Mouse (Mus musculus): ENCODE measurements around the gene Actn4.

Gene Actn4

DNA sequence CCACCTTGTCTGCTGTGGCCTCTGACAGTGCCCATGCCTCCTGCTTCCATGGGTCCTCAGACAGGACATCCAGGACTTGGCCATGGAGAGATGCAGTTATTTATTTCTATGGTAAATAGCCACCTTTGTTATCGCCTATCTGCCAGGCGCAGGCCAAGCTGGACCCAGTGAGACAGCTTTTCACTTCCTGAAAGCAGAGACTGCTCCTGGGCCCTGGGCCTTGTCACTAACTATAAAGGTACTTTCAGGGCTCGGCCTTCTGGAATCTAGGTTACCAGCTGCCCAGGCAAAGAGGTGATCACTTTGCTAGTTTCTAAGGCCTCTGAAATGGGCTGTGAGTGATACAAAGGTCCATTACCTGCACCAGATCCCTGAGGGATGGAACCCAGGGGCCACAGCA lies 37.3 kb downstream of the Actn4 start:
- DNase-seq (ENCODE audit: low spot score in 2 of 2) = no peak

DNA sequence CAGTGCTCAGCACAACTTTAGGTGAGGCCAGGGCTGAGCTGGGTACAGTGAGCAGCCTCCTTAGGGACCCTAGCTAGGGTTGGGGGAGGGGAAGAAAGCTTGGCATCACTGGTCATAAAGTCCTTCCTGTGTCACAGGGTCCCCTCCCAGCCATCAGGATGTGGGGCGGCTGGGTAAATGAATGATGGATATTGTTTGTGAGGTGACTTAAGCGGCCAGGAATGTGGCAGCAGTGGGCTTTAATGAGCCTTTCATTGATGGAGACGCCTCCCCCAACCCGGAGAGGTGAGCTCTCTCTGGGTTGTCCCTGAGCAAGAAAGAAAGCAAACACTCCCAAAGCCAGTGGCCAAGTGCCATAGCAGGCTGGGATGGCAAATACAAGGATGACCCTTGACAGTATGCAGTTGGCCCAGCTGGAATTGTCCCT lies 38.3 kb downstream of the Actn4 start:
- peak; percentile 58 to 75 for DNase-seq (ENCODE audit: low spot score in 2 of 2)

- DNase-seq (ENCODE audit: low spot score in 2 of 2) = no peak
Observed at GRCm38 (mm10) chr7:28922606-28923005, 39.5 kb downstream of the Actn4 start.

DNA sequence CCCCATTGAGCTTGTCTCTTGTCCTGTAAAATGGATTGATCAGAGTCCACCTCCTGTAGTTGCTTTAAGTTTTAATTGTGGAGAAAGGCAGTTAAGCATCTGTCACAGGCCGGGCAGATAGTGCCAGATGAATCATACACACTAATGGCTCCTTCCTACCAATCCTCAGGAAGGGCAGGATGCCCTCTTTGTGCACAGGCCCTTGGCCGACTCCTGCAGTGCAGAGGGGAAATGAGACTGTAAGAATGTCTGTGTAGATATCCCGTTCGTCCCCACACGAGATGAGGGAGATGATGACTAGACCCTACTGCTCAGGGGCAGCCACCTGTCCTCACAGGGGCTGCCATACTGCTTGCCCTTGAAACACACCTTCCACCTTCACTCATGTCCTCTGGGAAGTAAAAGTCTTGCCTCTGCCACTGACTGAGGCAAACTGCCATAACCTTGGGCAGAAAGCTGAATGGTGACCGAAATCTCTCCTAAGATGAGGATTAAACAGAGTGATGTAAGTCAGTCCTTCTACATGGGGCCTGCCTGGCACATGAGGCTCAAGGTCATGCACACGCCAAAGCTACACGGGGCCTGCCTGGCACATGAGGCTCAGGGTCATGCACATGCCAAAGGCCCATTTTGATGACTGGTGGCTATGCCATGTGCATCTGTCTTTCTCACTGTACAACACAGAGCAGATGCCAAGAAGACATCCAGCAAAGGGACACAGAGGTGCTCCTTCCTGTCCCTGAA lies 40.2 kb downstream of the Actn4 start:
- no peak for DNase-seq (ENCODE audit: low spot score in 2 of 2)

DNA sequence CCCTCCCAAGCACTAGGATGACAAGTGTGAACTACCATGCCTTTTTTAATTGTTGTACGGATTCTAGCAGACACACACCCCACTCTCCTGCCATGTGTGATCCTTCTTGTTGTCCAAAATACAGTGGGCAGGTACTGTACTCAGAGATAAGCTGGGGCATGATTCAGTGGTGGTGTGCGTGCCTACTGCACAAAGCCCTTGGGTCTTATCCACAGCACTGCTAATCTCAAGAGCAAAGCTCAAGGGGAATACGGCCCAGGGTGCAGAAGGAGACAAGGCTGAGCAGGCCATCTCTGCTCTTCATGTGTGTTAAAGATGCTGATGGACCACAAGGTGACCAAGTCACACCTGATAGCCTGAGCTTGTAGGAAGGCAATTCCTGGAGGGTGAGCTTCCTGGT lies 41.0 kb downstream of the Actn4 start:
- DNase-seq (ENCODE audit: low spot score in 2 of 2) = no peak

GRCm38 (mm10) chr7:28919815-28920214 lies 42.3 kb downstream of the Actn4 start:
- peak; percentile 83 for DNase-seq (ENCODE audit: low spot score in 2 of 2)

DNA sequence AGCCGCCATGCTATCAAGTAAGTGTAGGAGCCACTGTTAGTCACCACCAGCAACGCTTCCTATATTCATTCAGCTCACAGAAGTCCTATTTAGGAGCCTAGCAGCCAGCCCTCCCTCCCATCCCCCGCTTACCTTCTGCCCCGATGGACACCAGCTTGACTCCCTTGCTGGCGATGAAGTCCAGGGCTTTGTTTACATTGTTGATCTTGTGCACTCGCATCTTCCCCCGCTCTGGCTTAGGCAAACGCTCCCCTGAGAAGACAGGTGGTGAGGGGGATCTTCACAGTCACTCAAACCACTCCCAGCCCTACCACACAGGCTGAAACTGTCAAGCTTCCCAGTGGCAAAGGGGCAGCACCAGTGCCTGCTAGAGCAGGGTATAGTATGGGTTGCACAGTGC lies 43.6 kb downstream of the Actn4 start:
- DNase-seq (ENCODE audit: low spot score in 2 of 2) = no peak

DNA sequence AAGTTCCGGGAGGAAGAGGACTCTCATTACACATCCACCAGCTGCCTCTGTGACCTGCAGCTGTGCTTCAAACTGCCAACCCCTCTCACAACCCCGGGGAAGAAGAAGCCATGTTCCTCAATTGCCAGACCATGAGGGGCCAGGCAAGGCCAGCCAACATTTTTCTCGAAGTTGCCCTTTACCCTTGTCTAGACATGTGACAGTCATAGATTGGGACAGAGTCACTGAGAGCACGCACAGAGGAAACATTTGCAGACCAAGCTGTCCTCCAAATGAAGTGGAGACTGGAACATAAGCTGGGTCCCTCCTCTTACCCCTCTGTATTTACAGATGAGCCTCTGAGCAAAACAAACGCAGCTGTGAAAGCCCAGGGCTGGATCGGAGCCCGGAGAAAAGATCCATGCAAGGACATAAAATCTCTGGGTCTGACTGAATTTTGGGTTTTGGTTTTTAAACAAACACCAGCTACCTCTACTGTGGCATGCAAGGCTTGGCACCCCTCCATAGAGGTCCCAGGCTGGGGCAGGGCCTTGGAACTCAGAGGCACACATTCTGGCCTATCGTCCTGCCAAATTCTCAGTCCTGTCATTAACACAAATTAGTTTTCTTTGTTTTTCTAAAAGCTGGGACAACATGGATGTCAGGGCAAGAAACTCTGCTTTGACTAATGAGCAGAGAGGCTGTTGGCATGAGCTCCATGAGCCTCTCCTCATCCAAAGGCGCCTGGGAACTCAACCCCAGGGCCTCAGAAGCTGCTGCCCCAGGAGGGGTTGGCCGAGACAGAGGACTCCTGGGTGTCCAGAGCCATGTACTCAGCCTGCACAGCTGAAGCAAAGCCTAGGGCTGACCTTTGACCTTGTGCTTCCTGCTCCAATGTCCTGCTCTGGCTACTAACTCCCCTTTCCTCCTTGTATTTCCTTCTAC lies 44.4 kb downstream of the Actn4 start:
- peak; percentile 60 to 72 for DNase-seq (ENCODE audit: low spot score in 2 of 2)

DNA sequence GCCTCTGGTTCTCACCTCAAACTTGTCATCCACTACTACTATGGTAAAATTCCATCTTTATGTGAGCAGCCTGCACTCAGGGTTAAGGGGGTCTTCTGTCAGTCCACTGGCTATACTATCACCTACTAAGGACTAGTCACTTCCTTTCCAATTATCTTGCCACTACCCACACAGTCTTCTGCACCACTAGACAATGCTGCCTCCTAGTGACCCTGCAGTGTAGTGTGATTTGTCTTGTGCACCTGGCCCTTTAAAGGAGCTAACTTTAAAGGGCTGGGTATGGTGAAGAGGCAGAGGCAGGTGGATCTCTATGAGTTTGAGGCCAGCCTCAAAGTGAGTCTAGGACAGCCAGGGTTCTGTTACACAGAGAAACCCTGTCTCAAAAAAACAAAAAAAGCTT lies 45.6 kb downstream of the Actn4 start:
- no peak for DNase-seq (ENCODE audit: low spot score in 2 of 2)

- no peak for DNase-seq (ENCODE audit: low spot score in 2 of 2)
Observed at GRCm38 (mm10) chr7:28913171-28913570, 49.0 kb downstream of the Actn4 start.

- DNase-seq (ENCODE audit: low spot score in 2 of 2) = peak; percentile 87 to 95
Observed at GRCm38 (mm10) chr7:28911632-28912031, 50.5 kb downstream of the Actn4 start.

DNA sequence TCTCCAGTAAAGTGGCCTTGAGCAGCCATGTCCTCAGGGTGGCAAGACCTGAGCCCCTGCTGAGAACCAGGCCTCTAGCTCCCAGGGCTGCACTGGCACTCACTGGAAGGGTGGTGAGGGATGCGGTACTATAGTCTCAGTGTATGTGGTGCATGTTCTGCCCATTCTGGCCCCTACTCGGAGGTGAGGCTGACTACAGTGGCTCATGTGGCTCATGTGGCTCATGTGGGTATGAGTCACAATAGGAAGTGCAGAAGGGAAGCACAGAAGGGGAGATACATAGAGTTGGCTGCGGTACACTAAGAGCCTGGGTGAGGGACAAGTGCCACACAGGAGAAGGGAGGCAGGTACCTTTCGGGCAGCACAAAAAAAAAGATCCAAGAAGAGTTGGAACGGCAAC lies 54.9 kb downstream of the Actn4 start:
- DNase-seq (ENCODE audit: low spot score in 2 of 2) = no peak

GRCm38 (mm10) chr7:28903778-28904177 lies 58.4 kb downstream of the Actn4 start:
- no peak for DNase-seq (ENCODE audit: low spot score in 2 of 2)

DNA sequence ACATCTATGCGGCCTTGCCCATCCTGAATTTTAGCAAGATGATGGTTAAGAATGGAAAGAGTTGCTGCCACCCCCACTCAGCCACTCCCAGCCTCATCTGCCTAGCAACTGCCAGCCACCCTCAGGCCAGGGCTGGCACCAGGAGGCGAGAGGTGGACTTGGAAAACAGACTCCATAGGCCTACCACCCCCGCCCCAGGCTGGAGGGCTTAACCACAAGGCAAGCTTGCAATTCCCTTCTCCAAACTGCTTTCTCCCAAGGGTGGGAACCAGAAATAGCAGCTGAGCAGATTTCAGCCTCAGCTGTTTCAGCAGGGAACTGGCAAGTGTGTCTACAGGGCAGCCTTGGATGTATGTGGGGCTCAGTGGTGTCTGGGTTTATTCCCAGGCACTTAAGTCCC lies 59.3 kb downstream of the Actn4 start:
- no peak for DNase-seq (ENCODE audit: low spot score in 2 of 2)

- no peak for DNase-seq (ENCODE audit: low spot score in 2 of 2)
Observed at GRCm38 (mm10) chr7:28902180-28902579, 60.0 kb downstream of the Actn4 start.

DNA sequence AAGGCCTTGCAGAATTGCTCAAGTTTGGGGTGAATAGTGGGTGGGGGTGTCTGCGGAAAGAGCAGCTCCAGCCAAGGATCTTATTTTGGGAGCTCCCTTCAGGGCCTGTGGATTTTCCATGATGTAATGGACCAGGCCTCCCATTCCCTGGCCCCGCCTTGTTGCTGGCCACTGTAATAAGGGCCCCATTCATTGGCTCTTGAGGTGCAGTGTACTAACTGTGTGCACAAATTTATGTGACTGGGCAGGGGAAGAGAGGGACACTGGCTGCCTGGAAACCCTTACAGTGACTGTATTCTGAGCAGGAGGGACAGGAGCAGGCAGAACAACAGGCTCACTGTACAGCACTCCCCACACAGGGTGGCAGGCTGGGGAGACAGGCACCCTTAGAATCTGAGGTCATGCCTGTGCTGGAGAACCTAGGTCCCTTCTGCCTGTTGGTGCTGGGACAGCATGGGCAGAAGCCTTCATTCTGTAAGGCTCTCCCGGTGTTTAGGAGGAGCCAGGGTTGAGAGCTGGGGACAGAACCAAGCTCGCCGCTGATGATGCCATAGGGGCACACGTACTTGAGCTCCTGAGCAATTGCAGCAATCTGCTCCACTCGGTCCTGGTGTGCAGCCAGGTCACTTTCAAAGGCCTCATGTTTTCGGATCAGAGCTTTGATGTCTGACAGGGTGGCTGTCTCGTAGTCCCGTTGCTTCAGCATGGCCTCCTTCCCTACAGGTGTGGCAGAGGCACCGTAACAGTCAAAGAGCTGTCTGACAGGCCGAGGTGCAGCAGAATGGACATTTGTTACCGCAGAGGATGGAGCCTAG lies 60.6 kb downstream of the Actn4 start:
- peak; percentile 82 to 83 for DNase-seq (ENCODE audit: low spot score in 2 of 2)

DNA sequence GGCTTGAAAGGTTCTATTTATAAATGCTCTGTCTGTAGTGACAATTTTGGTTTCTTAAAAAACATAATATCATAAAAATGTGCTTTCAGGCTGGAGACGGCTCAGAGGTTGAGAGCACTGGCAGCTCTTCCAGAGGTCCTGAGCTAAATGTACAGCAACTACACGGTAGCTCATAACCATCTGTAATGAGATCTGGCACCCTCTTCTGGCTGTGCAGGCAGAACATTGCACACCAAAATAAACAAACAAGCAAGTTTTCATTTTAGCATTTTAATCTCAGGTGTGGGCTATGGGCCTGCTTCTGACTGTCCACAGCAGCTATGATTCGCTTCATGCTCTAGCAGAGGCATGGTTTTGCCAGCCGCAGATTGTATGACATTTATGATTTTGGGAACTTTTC lies 62.2 kb downstream of the Actn4 start:
- DNase-seq (ENCODE audit: low spot score in 2 of 2) = no peak

DNA sequence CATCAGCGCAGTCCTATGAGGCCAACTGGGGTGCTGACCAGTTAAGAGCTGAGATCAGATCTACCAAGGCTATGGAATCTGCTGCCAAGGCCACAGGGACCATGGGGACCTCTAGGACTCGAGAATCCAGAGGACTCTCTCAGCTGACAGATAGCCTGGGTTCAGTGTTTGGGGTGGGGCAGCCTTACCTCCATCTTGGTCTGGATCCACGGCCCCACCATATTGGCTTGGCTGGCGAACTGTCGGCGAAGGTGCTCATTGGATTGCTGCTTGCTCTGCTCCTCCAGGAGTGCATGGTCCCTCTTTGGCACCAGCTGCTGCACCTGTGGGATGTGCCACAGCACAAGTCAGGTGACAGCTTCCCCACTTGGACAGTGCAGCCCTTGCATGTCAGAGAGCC lies 64.5 kb downstream of the Actn4 start:
- no peak for DNase-seq (ENCODE audit: low spot score in 2 of 2)

- DNase-seq (ENCODE audit: low spot score in 2 of 2) = no peak
Observed at GRCm38 (mm10) chr7:28894942-28895341, 67.2 kb downstream of the Actn4 start.

DNA sequence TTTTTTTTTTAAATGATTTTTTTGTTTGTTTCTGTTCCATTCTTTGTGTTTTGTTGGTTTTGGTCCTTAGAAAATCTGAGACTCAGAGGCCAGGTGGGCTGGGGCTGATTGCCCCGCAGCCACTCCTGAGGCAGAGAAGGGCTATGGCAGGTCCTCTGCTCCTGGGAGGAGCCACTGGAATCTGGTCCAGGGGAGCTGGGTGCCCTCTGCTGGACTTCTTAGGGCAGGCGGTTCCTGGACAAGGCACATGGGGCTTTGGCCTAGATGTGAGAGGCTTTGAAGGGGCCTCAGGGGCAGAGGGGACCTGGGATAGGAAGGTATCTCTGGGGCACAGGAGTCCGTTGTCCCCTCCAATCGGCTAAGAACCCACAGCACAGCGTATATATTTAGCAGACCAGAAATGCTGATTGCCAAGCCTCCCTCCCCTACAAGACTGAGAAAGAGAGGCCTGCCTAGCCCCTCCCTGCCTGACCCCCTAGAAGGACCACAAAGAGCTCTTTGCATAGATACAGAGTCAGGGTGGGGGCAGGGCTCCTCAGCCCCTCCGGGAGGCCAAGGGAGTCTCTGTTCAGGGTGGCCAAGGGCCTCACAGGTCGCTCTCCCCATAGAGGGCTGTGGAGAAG lies 68.4 kb downstream of the Actn4 start:
- DNase-seq (ENCODE audit: low spot score in 2 of 2) = no peak

- no peak for DNase-seq (ENCODE audit: low spot score in 2 of 2)
Observed at GRCm38 (mm10) chr7:28892601-28893000, 69.5 kb downstream of the Actn4 start.

DNA sequence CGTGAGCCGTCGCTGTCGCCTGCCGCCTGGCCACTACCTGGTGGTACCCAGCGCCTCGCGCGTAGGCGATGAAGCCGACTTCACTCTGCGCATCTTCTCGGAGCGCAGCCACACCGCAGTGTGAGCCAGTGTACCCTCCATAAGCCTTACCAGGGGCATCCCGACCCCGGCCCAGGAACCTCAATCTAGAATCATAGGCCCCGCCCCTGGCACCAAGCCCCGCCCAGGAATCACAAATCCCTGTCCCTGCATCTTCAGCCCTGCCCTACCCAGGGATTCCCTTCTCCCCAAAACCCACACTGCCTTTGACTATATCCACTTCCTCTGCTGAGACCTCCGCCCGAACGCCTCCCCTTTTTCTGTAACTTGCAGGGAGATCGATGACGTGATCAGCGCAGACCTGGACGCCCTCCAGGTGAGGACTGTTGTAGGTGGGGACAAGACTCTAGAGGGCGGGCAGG lies 73.4 kb downstream of the Actn4 start:
- no peak for DNase-seq (ENCODE audit: low spot score in 2 of 2)
